Mouse (Mus musculus) adrenal gland, postnatal 14 days (tissue): ENCODE measurements around the gene Slc39a10. TPM values are rescaled to one million over a fixed set of nuclear protein-coding genes. Genes with fewer than 3 reads are reported as not detected.
"Not testable (repeated sequence)": the region's sequence is repeated elsewhere in the genome, so short reads cannot be mapped to it uniquely, and the experiment has no call there.

Experiments used
- DNase-seq: peaks from one replicate; pipeline ENCODE4 v3.0.0; 2021; ENCODE audit warnings: mixed read lengths
- total RNA-seq: library from RNA; stranded (reverse); gene quantifications from 2 replicates; pipeline ENCODE4 v1.2.3, GENCODE M21; 2021

The Slc39a10 gene
- total RNA-seq, 1 experiment from 2014 or later: 19.3 TPM

DNA sequence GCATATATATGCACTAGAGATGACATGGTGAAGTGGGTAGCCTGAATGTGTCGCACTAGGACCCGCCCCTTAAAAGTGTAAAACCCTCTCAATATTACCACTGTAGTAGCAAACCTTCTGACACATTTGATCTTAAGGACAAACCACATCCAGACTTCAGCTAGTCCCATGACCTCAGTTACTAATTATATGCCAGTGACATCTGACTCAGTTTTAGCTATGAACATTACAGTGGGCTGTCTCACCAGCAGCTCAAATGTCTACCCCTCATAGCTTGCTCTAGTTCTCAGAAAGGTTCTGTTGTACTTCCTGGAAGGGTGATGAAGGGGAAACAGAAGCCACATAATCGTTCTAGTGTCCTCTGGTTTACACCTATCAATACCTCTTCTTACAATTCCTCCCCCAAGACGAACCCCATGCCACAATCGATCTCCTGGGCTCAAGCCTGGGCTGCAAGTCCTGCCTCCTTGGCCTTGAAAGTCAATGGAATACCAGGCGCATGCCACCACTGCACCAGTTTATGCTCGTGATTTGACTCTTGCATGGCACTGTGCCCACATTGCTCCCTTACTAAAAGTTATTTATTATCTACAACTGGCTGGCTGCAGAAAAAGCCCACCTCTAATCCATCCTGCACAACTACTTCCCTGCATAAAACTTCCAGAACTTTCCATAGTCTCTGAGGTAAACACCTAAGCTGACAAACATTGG is 28.3 kb downstream of the Slc39a10 start:
- no peak for DNase-seq

DNA sequence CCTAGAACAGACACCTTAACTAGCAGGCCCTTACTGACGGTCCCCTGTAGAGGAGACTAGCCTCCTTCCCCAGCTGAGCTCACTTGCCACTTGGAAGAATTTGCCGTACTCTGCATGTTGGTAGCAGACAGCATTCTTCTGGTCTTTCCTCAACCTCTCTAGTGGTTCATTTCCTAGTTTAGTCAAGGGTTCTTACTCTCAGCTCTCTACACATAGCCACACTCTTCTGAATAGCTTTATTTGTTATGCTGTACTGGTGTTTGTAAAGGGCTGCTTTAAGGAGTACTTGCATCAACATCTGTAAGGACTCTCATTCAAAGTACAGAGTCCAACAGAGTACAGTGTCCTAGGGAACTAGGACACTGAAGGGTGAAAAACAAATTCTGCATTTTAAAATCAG is 29.2 kb downstream of the Slc39a10 start:
- DNase-seq: no peak

DNA sequence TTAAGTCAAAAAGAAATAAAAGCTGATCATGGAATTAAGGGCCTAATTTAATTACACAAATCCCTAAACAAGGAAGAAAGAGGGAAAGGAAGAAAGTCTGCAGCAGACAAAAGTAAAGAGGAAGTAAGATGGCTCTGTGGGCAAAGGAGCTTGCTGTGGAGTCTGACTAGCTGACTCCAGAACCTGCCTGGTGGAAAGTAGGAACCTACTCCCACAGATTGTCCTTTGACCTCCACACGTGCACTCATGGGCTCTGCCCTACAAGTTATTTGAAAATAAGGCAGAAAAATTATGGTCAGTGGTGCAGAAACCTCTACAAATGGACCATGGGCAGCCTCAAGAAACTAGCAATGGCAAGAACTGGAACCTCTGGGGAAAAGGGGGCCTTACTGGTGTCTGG is 32.6 kb downstream of the Slc39a10 start:
- no peak for DNase-seq

DNA sequence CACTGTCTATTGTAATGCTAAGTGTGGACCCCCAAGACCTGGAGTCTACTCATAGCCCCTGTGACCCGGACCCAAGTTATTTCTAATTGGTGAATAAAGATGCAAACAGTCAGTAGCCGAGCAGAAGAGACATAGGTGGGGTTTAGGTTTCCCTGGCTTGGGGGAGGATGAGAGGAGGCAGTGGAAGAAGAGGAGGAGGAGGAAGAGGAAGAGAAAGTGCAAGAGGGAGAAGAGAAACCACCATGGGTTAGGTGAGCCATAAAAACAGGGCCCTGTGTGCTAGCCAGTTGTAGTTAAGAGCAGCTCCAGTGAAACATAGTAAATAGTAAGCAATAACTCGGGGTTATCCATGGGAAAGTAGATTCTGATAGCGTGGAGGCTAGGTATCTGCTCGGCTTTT is 34.1 kb downstream of the Slc39a10 start:
- DNase-seq: no peak

DNA sequence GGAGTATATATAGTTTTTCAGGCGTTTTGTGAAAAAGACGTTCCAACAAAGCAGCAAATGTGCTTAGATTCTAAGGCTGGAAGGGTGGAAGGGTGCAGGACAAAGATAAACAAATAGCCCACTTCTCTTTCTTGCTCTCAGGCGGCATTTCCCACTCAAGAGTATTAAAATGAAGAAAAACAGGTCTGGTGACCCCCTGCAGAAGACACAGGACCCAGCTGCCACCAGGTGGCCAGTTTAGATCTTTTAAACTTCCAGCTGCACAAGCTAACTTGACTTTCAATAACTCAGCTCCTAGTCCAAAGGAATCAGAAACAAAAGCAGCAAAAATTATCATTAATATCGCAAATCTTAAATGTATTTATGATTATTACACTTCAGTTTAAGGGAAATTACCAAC is 36.2 kb downstream of the Slc39a10 start:
- no peak for DNase-seq

DNA sequence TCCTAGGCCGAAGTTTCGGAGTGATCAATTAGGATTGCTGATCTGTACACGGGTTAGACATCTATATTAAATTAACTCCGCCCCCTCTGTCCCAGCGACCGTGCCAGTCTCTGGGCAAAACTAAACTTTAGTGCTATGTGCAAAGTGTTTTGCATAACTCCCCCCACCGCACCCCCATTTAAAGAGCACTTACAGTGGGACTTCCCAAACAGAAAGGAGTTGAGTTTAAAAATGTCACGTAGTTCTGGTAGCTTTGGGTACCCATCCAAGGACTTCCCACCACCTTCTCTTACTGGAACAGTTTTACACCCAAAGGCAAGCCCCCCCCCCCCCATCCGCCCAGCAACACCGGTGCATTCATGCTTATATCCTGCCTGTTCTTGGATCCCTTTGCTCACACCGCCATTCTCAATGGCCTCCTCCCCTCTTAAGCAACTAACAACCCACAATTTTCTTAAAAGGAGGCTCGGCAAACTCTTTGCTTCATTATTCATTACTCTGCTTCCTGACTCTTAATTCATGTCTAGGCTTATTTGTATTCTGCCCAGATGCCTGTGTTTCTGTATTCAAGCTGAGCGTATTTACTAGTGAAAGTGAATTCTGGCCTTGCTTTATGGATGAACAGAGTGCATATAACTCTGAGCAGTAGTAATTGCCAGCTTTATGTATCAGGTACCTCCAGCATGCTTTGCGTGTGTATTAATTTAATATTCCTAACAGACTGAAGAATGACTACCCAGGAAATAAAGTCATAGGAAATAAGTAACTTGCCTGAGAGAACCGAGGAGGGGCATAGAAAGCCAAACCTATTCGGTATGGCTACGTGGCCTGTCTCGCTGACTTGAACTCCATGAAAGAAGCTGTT is 38.4 kb downstream of the Slc39a10 start:
- peak; percentile 91 for DNase-seq

DNA sequence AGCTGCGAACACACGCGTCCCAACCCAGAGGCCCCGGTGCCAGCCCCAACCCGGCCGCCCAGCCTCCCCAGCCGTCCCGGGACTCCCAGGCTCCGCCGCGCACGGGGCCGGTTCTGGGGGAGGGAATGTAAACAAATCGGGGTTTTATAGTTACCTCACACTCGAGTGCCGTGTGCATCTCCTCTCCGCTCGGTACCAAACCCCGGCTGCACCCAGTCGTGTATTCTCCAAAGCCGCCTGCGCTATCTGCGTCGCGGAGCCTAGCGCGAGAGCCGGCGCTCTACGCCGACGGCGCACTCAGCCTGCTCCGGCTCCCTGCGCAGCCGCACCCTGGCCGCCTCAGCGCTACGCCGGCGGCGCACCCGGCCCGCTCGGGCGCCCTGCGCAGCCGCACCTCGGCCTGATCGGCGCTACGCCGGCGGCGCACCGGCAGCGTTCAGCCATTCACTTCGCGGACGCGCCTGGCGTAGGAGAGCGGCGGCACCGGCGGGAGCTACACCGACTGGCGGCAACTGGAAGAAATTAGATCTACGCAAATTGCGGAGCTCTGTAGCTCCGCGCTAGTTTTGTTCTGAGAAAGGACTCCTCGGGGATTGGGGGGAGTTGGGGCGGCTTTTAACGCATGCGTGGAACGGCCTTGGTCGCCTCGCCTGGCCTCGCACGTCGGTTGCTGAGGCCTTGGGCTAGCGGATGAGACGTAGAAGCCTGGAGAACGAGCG is 39.2 kb downstream of the Slc39a10 start:
- DNase-seq: peak; percentile 97

DNA sequence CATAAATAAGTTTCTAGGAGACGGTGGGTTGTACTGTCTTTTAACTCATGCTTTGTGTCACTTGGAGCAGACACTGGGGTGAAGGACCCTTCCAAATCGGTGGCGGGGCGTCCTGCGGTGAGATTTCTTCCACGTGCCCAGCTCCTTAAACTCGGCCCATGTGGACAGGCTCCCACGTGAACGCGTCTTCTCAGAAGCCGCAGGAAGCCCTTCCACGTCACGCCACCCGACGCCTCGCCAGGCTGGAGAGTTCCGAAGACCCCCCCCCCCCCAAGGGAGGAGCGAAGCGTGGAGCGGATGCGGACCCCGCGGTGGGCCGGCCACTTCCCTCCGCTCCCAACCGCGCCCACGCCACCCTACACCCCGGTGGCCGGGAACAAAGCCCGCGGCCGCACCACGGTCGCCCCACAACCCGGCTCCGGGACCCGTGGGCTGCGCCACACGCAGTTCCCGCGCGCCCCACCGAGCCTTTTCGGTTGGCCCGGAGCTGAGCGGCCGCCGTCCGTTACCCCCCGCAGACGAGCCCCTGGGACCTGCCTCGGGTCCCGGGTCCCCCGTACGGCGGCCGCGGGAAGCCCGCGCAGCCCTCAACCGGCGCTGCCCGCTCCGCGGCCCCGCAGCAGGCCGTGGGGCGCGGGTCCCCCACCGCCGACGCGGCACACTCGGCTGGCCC is 39.9 kb downstream of the Slc39a10 start:
- peak; percentile 82 for DNase-seq

DNA sequence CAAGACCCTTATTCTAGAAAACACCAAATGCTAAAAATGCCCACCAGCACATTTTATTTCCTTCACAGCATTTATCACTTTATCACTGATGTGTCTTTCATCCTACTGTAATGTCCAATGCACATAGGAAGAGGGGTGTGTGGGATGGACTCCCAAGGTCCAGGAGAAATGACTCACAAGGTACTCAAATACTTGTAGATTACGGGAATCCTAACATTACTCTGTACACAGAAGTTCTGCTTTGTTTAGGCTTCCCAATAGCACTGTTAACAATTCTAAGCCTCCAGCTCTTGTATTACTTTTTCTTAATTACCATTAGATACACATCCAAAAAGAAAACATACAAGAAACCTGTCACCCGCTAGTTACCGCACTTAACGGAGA is 40.4 kb downstream of the Slc39a10 start:
- DNase-seq: no peak

DNA sequence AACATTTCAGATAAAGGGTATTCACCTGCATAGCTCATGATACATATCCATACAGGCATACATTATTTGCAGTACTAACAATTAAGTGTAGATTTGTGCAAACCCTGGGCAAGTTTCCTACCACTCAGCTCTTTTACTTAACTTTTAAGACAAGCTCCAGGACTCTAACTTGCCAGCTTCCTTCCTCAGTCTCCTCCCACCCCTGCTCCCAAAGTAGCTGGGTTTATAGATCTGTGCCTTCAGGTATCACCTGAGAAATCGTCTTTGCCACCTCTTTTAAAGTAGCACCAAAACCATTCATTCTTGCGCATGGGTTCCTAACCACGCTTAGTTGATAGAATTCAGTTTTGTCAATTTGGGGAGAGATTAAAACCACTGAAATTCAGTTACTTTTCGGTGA is 41.1 kb downstream of the Slc39a10 start:
- no peak for DNase-seq

DNA sequence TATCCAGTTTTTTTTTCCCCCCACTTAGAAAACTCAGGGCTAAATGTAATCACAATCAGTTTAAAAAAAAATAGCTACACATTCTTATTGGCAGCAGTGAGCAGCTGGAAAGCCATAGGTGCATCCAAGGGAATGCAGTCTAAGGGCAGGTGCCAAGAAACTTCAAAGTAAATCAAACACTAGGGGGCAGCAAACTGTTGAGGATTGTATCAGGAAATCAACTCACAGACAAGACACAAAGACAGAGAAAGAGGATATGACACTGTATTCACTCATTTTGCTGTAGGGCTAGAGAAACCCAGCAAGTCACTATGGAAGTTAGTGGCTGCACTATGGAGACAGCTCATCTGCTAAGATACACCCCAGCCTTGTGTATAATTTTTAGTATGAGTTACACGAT is 42.9 kb downstream of the Slc39a10 start:
- peak; percentile 73 for DNase-seq

DNA sequence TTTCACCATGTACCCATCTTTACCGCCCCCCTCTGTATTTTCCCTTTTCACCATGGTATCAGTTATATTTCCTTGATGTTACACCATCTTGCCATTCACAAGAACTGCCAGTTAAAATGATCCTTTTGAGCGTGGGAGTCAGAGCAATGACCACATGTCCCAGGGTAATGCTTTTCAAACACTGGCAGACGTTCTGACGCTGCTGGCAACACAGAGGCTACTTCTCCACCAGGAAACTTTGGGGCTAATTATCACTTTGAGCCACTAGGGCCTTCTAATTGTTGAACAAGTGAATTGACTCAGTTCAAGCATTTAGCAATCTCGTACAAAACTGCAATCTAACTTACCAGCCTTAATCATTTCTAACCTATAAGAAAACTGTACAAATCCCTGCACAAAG is 47.4 kb downstream of the Slc39a10 start:
- DNase-seq: no peak

DNA sequence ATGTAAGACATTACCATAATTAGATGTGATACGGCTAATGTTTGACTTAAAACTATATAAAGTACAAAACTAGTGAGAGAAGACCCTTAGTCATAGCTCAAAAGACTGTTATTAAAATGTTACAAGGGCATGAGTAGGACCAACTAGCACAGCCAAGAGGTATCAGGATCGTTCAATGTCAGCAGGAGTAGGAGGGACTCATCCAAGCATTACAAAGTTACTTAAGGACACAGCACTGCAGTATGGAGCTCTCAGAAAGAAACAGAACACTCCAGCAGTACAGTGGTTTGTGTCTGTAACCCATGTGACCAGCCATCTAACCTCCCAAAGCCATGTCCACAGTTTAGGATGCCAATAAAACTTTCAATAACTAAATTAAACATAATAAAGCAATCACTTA is 48.4 kb downstream of the Slc39a10 start:
- DNase-seq: no peak

DNA sequence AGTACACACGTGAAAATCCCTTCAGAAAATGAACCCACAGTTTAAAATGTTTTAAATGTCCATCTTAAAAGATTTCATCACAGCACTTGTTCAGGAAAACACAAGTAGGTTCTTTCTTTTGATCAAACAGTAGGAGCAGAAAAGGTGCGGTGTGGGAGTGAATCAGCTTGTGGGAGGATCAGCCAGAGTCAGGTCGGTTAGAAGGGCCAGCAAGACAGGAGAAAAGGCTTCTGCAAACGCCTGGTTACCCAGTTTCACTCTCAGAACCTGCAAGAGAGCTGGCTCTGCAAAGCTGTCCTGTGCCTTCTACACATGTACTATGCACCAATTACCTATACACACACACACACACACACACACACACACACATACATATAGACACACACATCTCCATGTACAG is 49.2 kb downstream of the Slc39a10 start:
- no peak for DNase-seq

DNA sequence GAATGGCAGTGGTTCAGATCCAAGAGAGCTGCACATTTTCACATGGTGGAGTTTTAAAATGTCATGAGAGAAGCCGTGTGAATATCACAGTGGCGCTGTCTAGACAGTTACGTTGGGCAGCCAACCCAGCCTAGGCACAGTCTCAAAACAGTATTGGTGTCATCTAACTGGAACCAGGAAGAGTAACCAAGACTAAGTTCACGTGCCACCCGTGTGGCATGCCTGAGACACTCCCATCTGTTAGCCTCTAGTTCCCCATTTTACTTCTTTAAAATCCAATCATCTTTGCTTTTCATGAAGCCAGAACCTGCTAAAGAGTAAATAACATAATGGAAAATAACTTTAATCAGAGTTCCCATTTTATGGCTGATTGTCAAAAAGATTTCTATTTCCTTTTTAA is 60.7 kb downstream of the Slc39a10 start:
- DNase-seq: no peak

DNA sequence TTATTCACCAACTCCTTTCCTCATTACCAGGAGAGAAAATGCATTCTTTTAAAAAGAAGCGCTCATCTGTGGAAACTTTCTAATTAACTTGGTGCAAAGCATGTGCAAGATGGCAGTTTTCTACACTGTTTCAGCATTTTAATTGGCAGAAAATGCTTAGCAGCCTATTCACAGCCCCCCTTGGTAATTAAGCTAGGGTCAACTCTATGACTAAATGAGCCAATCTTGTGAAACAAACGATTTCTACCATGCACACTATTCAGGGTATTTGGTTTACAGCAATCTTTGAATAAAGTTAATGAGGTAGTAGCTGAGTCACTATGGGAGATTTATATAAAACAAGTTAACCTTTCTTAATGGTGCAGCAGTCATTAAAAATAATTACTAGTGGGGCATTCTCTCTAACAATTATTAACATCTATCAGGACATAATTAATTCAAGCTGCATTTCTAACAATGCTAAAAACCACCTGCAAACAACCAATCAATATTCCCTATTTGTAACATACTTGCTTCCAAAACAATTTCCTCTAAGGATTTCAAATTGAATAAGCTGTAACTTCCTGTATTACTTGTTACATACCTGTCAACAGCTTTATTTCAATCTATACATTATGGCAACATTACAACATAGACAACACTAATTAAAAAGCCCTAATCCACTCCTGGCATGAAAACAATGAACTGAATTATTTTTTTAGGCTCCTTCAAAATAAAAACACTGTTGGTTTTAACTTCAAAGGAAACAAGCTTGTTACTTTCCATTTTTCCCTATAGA is 62.4 kb downstream of the Slc39a10 start:
- DNase-seq: no peak

DNA sequence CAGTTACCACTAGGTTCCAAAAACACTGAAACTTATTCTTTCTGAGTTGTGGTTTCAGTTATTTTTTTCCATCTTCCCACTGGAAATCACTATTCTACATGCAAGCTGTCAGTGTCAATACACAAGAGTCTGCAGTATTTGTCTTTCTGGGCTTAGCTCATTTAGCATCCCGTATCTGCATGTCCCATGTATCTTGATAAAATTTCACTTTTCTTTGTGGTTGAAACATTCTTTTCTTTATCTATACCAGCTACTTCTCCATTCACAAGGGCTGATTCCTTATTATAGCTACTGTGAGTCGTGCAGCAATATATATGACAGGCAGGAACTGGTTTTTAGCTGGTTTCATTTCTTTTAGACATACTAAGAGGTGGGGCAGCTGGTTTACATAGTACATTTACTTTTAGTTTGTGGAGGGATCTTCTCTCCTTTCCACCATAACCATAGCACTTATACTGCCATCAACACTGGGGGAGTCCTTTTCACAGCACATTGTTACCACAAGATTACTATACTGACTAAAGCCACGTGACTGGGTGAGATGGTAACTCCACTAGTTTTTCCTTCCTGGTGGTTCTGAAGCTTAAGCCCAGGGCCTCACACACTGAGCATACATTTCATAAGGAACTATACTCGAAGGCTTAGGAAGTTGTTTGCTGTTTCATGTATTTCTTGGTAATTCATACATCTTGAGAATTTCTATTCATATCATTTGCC is 70.2 kb downstream of the Slc39a10 start:
- no peak for DNase-seq

DNA sequence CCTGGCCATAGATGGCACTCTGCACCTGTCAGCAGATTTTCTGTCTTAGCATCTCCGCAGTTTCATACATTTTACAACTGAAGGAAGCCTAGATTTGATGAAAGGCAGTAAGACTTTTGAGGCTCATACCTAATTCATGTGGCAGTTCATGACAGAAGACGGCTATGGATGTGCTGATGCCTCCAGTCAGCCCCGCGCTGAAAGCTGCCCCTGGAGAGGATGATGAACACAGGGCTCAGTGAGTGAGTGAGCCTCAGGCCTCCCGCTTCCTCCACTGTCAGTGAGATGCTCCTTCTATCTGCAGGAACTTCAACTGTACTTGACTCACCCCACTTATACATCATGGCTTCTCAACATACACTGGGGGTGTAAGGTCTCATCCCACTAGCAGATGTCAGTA is 74.7 kb downstream of the Slc39a10 start:
- DNase-seq: no peak

DNA sequence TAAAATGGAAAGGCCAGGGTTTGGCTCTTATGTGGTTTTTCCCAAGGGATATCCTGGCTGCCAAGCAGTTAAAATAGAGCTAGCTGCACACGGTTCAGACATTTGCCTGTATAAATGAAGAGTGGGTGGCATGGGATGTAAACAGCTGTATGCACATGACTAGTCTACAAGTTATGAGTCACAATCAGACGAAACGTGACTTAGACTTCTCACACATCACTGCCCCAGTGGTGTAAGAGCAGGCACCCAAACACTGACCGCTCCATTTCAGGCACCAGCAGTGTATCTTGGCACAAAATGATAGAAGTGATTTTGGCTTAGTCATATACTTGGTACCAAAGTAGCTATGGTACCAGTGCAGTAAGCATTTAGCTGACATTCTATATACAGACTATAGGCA is 84.0 kb downstream of the Slc39a10 start:
- DNase-seq: not testable (repeated sequence)

DNA sequence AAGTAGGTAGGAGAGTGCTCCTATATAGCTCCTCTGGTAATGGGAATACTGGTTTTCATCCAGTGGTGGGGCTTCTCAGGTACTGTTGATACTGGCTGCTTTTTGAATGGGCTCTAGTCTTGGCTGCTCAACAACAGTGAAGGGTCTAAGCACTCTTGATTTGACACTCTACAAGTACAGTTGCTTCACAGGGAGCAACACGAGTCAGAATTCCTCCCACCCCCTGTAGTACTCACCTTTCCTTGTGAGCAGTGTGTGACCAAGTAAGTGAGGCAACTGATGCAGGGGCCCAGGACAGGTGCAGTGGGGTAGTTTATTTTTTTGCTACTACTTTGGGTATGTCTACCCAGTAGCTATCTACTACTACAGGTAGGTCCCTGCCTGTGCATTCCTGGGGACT is 87.6 kb downstream of the Slc39a10 start:
- DNase-seq: no peak

DNA sequence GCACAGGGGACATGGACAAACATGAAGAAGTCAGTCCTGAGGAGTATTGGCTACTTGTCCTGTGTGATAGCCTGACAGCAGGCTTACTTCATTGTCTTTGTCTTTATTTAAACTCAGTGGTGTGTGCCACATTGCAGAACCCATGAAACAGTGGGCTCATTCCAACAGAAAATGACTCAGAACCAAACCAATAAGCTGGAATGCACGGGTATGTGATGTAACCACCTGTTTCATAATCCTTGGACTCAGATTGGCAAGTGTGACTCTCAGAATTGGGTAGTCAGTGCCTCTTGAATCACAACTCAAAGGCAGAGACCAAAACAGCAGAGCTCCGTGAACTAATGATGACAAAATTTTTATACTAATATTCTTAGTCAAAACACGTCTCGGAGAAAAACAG is 110.4 kb downstream of the Slc39a10 start:
- peak; percentile 18 for DNase-seq
